Mouse (Mus musculus) testis, adult 2 months (tissue): ENCODE measurements around the gene Gm37240.

ENCODE experiments used
- CTCF ChIP-seq: fragments of 200-500 bp; IDR thresholded peaks from 2 replicates; pipeline ENCODE4 v1.5.1; 2012; ENCODE audit warnings: low read depth, mild to moderate bottlenecking, inconsistent platforms, low read length, moderate library complexity; ENCODE audit not compliant: control insufficient read depth, insufficient read depth, insufficient replicate concordance
- POLR2A ChIP-seq: fragments of 200-500 bp; IDR thresholded peaks from 2 replicates; pipeline ENCODE4 v1.6.1; 2012; ENCODE audit warnings: low read depth, mild to moderate bottlenecking, inconsistent platforms, low read length, moderate library complexity; ENCODE audit not compliant: control insufficient read depth

- TF ChIP-seq CTCF (no peak), POLR2A (no peak)
These were observed 710.6 kb downstream of the Gm37240 start for GRCm38 (mm10) chr3:85176736-85177135.
